Mouse (Mus musculus): ENCODE results near the gene Rdh1.
"Not testable (repeated sequence)": the region's sequence is repeated elsewhere in the genome, so short reads cannot be mapped to it uniquely, and the experiment has no call there.

Gene Rdh1

DNA sequence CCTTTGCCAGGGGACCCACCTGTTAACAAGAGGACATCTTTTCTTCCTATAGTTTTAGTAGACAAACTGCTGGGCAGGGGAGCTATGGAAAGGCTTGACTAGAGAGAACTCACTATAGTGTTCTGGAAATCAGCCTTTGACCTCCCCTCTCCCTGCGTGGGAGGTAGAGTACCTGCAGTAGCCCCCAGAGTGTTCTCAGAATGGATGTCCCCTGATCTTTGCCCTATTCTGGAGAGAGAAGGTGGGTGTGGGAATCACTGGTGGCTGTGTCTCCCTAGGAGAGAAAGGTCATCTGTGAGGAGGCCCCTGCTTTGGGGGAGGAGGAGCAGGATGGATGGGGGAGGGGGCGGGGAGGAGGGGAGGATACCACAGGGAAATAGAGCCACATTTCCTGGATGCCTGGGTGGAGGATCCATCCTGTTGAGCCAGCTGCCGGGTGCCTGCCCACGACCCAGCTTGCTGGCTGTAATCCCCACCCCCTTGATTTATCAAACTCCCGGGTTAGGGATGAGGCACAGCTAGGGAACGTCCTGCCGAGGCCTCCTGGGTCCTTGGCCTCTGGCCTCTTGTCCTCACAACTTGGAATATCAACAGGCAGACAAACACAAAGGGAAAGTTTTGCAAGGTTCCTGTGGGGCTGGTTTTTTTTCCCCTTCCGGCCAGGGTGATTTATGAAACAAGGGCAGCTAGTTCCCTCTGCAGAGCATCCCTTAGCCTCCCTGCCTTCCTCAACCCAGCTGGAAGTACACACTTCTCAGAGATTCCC lies 10.5 kb upstream of the Rdh1 start:
- no peak for DNase-seq (ENCODE audit: low spot score in 2 of 2)

DNA sequence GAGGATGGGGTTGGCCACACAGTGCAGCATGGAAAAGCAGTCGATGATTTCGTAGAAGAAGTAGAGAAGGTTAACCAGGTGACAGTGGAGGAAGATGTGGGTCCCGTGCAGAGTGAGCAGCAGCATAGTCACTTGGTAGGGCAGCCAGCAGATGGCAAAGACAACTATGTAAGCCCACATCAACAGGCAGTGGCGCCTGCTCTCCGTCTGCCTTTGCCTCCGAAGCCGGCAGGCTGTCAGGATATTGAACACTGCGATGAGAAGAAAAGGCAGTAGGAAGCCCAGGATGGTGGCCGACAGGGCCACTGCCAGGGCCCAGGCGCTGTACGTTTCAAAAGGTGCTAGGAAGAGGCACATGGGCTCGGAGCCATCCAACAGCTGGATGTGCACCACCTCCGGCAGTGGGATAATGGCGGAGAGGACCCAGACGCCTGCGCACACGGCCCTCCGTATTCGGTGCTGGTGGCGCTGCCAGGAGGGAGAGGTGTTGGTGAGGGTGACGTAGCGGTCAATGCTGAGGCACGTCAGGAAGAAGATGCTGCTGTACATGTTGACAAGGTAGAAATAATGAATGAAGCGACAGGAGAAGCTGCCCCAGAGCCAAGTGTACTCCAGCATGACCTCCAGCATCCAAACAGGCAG lies 9.3 kb upstream of the Rdh1 start:
- no peak for DNase-seq (ENCODE audit: low spot score in 2 of 2)

DNA sequence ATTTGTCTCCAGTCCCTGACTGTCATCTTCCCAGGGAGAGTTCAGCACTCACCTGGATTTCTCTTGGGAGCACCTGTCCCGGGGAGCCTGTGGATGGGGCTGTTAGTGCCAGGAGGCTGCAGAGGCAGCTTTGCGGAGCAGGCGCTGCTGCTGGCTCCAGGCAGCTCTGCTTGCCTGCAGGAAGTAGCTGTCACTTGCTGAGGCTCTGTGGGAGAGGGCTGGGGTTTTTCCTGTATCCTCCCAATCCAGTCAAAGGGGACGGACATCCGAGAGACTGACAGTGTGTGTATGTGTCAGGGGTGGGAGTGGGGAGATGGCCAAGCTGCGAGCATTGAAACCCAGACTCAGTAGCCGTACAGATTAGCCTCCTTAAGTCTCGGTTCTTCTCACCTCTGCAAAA lies 8.0 kb upstream of the Rdh1 start, which contains the start of gene Gpr182:
TSS of gene Gpr182 (minus strand) at position 185 of the 400 bp plus-strand sequence.
- DNase-seq (ENCODE audit: low spot score in 2 of 2), result no peak

DNA sequence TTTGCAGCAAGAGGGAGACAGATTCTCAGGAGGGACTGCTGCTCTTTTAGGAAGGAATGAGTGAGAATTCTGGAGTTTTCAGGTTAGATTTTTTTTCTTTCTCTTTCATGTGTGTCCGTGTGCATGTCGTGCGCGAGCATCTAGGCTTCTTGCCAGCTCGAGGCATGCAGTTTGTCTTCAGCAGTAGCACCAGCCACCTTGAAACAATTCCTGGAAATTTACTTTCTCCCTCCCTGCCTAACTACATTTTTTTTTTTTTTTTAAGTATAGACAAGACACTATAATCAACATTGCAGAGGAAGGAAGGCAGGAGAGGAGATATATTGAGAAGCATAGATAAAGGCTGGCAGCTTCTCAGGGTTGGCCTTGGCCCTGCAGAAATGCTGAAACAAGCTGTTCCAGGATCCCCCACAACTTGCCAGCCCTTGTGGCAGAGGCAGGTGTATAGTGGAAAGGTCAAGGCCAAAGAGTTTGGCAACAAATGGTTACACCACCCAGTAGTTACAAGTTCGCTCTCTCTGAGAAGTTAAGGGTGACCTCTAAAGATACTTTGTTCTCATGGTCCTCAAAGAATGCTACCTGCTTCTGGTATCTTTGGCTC lies 4.9 kb upstream of the Rdh1 start:
- no peak for DNase-seq (ENCODE audit: low spot score in 2 of 2)

DNA sequence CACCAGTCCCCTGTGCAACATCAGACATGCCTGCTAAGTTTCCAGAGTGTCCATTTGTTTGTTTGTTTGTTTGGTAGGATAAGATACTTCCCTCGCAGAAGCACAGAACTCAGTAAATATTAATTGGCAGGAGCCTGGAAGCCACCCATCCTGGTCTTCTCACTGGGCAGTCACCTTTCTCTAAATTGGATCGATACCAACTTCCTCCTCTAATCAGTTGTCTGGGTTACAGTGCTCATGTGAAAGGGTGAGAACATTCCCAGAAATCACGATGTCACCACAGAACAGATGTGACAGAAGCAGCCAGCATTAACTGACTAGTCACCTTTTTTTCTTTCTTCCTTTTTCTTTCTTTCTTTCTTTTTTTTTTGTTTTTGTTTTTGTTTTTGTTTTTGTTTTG lies 4.3 kb upstream of the Rdh1 start:
- no peak for DNase-seq (ENCODE audit: low spot score in 2 of 2)

DNA sequence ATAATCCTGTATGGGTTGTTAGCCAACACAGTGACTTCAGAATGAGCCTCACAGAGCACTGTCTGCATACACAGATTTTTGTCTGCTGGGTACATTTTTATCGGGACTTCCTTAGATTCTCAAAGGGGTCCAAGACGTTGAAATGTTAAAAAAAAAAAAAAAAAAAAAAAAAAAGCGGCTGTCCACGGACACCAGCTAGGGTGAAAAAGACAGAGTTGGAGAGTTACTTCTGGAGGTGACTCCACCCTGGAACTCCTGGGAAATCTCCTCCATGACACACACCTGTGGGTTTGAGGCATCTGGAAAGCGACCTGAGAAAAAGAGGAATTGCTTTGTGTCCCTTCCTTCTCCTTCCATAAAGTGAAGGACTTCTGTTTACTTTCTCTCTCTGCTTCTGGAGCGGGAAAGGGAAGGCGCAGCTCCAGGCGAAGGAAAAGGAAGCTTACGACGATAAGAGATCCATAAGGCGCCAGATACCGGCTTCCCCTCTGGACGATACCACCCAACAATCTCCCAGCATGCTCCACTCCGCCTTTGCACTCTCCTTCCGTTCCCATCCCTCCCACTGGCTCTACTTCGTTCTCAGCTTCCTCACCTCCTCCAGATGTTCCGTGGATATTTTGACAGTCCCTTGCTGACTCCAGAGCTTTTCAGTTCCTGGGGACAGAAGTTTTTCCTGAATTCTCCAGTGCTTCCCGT lies 3.6 kb upstream of the Rdh1 start:
- DNase-seq (ENCODE audit: low spot score in 2 of 2), result no peak

DNA sequence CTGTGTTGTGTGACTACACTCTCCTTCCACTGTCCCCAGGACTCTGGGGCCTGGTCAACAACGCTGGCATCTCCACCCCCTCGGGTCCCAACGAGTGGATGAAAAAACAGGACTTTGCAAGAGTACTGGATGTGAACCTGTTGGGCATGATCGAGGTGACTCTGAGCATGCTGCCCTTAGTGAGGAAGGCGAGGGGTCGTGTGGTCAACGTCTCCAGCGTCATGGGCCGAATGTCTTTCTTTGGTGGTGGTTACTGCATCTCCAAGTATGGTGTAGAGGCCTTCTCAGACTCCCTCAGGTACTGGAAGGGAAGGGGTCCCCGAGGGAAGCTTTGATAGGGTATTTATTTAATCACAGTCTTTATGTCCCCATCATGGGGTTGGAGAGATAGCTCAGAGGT lies 3.4 kb downstream of the Rdh1 start:
- not testable (repeated sequence) for DNase-seq (ENCODE audit: low spot score in 2 of 2)

DNA sequence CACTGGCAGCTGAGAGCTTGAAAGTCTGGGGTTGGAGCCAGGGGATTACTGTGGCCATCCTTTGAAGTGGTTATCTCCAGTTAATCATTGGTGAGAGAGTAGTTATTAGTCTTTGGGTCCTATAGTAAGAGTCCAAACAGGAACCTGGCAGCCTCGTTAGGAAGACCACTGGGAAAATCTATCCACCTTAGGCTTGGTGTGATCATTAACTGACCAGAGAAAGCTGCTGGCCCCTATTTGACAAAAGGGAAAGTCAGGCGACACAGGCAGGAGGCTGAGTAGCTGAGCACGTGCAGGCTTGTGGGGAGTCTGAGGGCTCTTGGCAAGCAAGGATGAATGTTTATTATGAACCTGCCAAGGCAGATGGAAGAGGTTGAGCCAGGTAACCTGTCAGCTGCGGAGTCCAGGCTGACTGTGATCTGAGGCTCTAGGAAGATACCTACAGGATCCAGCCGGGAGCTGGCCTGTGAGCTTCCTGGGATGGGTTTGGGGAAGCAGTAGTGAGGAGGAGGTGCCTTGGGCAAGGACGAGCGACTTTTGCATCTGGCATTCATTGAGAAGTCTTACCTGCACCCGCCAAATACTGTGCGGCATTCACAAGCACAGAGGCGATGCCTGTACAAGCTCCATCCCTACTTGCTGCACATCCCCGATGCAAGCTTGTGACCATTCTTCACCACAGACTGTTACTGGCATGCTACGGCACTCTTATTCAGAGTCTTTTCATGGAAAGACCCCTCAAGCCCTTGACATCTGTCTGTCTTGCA lies 4.6 kb downstream of the Rdh1 start:
- no peak for DNase-seq (ENCODE audit: low spot score in 2 of 2)

DNA sequence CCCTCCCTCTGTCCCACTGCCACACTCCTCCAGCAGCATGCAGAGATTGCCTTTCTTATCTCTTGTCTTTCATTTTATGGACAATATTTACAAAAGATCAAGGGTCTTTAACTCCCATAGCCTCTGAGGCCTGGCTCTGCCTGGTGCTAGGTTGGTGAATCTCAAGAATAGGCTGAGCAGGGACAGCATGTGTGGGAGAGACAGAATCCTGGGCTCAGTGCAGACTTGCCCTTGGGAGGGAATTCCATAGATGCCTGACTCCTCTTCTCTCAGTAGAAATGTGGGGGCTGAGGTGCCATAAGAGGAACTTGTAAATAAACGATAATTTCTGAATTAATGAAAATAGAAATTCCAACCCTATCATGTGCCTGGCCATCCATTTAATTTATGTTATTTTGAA lies 7.0 kb downstream of the Rdh1 start:
- no peak for DNase-seq (ENCODE audit: low spot score in 2 of 2)

DNA sequence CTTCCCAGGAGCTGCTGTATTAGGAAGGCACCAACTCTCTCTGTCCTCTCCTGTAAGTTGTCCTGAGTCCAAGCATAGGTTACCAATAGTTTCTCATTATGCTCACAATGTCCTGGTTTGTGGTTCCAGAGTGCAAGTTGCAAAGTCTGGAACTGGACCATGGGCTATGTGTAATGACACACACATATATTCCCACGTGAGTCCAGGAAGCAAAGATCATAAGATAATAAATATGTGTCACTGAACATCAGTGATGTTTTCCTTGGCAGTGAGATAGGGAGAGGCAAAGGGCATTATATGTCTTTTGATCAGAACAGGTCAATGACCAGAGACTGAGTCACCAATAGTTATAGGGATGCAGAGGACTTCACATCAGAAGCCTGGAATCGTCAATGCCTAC lies 16.5 kb downstream of the Rdh1 start, which contains the start of gene Rdh9:
TSS of gene Rdh9 (plus strand) at position 376 of the 400 bp plus-strand sequence.
- no peak for DNase-seq (ENCODE audit: low spot score in 2 of 2)

DNA sequence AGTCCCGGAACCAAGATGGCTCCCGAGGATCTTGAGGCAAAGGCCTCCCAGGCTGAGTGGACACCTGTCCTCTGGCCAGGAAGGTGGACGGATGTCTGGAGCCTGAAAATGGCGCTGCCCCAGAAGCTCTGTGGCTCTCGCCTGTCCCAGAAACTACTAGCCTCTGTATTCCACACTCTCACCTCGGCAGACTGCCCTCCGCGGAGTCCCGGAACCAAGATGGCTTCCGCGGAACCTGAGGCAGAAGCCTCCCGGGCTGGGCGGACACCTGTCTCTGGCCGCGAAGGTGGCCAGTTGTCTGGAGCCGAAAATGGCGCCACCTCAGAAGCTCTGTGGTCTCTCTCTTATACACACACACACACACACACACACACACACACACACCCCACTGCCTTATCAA lies 22.8 kb downstream of the Rdh1 start:
- DNase-seq (ENCODE audit: low spot score in 2 of 2), result not testable (repeated sequence)

DNA sequence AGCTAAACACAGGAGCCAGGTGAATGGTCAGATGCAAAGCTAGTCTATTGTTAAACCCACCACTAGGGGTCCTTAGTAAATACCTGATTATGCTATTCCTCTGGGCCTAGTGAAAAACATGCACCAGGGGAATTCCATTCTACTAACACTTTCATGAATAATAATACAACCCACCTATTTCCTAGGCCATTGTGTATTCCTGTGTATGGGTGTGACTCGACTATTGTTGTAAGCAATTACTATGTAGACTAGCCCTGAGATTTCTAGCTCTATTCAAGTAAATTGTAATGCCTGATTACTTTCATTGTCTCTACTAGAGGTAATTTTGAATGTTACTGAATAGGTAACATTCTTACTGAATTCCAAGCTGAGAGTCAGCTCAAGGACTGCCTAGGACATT lies 25.9 kb downstream of the Rdh1 start:
- not testable (repeated sequence) for DNase-seq (ENCODE audit: low spot score in 2 of 2)

DNA sequence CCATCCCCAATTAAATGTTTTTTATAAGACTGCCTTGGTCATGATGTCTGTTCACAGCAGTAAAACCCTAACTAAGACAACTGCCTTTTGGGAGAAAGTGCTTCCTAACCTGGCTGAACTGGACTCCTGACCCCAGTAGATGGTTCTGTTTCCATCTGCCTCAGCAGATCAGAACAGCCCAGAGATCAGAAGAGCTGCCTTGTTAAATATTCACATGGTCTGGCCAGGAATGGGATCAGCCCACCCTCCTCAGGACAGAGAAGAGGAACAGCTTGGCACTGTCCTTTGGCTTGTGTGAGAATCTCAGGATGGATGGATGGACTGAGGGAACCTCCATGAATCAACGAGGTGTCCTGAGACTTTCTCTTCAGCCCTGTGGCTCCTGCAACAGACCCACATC lies 39.8 kb downstream of the Rdh1 start:
- DNase-seq (ENCODE audit: low spot score in 2 of 2), result no peak

DNA sequence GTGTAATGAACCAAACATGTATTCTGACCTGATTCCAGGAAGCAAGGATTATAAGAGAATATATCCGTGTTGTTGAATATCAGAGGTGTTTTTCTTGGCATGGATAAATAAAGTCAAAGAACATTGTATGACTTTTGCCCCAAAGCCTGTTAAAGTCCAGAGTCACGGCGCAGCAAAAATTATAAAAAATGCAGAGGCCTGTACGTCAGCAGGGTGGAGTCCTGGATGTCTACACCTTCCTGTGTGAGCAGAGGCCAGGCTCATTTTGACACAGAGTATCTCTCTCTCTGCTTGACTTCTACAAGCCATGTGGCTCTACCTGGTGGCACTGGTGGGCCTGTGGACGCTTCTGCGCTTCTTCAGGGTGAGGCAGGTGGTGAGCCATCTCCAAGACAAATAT lies 41.4 kb downstream of the Rdh1 start, which contains the start of gene Rdh16:
TSS of gene Rdh16 (plus strand) at position 262 of the 400 bp plus-strand sequence.
- no peak for DNase-seq (ENCODE audit: low spot score in 2 of 2)

DNA sequence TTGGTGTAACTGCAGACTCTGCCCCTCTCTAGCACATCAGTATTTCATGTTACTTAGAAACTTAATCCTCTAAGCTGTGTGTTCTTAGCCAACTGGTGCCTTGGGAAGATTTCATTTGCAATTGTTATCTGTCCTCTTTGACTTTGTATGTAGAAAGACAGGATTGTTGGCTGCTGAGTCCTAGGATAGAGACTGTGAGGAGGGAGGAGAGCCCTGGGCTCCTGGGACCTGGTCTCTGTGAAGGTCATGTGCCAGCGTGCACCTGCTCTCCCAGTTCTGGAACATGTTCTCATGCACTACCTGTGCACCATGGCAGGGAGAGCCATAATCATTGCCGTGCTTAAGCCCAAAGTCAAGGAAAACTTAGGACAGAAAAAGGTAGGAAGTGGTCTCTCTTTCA lies 42.1 kb downstream of the Rdh1 start:
- no peak for DNase-seq (ENCODE audit: low spot score in 2 of 2)

DNA sequence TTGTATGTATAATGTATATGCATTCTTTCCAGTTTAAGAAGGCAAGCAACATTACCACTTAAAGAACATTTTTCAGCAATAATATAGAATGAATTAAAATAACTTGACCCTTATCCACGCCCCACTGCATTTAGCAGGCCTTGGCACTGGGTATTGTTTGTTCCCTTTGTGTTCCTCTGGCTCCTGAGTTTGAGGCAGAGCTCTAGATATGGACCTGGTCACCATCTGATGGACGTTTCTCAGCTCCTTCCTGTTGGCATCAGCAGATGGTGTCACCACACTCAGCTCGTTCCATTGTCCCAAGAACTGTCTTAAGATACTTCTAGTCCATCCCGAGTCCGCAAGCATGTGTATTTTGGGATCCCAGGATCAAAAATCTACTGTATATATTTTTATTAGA lies 42.7 kb downstream of the Rdh1 start:
- no peak for DNase-seq (ENCODE audit: low spot score in 2 of 2)

DNA sequence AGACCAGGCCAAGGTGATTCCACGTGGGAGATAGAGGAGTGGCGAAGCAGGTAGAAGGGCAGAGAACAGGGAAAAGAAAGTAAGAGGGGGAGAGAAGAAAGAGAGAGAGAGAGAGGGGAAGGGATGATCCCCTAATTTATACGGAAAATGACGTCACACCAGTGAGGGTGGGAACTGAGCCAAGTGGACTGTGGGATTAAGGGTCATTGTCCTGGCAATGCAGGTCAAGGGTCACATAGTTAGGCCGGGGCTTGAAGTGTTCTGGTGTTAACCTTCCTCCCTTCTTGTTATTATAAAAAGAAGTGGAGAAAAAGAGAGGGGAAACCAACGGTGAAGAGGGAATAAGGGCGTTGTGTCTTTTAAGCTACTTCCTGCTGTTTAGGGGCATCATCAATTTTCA lies 44.9 kb downstream of the Rdh1 start:
- DNase-seq (ENCODE audit: low spot score in 2 of 2), result no peak

DNA sequence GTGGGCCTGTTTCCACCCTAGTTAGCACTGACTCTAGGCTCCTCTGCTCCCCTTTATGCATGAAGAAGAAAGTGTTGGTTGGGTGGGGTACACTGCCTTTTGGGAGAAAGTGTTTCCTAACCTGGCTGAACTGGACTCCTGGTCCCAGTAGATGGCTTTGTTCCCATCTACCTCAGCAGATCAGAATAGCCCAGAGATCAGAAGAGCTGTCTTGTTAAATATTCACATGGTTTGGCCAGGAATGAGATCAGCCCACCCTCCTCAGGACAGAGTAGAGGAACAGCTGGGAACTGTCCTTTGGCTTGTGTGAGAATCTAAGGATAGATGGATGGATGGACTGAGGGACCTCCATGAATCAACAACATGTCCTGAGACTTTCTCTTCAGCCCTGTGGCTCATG lies 56.4 kb downstream of the Rdh1 start:
- no peak for DNase-seq (ENCODE audit: low spot score in 2 of 2)

DNA sequence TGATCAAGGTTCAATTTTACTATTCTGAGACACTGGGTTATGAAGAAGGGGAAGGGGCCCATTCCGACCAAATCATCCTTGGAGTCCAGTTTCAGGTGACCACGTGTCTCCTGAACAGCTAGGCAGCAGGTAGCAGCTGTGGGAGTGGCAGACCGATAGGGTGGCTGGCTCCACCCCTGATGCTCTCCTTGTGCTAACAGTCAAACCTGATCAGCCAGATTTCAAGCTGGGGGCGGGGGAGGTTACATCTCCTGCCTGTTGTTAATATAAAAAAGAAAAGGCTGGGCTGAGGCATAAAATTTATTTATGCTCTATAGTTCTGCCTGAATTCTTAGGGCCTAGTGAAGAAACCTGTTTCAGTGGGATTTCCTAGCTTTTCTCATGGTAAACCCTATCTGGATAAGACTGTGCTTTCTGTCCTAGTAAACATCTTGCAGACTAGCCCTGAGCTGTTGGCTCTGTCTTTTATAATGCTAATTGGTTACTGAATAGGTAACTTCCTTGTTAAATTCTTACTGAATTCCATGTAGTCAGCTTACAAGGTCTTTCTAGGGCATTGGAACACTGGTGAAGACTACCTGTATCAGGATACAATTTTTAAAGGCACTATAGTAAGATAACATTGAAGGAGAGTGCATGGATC lies 57.9 kb downstream of the Rdh1 start:
- DNase-seq (ENCODE audit: low spot score in 2 of 2), result not testable (repeated sequence)
